Mouse (Mus musculus): Measurements from ENCODE around the gene Pde4dip.

Gene Pde4dip

GRCm38 (mm10) chr3:97803675-97804074 is 84.8 kb downstream of the Pde4dip start:
- in situ Hi-C loops (cut with MboI, MseI), result no loop called here

- in situ Hi-C loops (cut with MboI, MseI), result no loop called here
Measured at GRCm38 (mm10) chr3:97802927-97803326, 85.6 kb downstream of the Pde4dip start.

DNA sequence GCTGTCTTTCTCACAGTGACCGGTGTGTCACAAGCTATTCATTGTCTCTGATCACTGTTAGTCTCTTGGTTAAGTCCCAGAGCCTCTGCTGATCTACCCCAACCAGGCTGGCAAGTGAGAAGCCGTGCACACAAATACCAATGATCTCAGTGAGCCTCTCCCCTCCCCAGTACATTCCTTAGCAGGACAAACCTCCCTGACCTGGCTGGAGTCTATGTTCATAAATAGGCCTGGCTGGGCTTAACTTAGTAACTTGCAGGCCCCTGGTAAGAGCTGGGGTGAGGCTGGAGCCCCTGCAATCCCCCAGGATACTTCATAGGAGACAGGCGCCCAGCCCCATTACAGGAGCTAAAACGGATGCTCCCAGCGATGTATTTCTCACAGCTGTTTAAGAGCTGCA is 86.2 kb downstream of the Pde4dip start:
- in situ Hi-C loops (cut with MboI, MseI), result no loop called here

DNA sequence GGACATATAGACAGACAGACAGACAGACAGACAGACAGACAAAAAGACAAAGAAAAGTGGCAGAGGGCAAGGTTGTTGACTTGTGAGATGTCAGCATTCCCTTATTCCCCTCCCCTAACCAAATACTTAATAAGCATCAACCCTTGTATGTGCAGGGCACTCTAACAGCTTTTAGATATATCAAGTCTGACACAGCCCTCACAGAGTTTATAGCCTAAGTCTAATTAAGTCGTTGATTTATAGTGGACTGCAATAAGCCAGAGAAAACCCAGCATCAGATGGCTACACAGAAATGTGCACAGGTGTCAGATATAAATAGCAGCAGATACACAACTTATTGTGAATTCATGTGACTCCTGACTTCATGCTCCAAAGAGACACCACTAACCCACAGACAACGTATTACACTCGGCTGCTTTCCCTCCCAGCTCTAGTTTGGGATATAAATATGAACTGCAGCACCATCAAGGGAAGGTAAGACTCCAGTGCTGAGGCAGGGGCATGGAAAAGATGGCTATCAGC is 87.3 kb downstream of the Pde4dip start:
- in situ Hi-C loops (cut with MboI, MseI), result no loop called here

DNA sequence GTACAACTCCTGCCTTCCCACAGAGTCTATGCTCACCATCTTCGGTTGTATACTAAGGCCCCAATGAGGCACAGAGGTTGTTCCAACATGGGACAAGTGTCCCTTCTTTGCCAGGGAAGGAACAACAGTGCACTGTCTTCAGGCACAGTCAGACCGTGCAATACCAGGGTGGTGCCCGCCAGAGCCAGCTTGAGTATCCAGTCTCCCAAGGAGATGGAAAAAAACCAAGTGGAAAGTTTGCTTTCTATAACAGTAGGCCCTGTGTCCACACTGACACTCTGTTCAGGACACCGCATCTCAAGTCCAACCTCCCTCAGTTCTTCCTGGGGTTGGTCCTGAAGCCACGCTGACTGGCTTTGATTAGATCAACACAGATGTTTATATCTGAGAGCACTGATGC is 87.8 kb downstream of the Pde4dip start:
- in situ Hi-C loops (cut with MboI, MseI), result no loop called here

- in situ Hi-C loops (cut with MboI, MseI), result no loop called here
Measured at GRCm38 (mm10) chr3:97800004-97800403, 88.5 kb downstream of the Pde4dip start.

GRCm38 (mm10) chr3:97799267-97799666 is 89.2 kb downstream of the Pde4dip start:
- in situ Hi-C loops (cut with MboI, MseI), result no loop called here

DNA sequence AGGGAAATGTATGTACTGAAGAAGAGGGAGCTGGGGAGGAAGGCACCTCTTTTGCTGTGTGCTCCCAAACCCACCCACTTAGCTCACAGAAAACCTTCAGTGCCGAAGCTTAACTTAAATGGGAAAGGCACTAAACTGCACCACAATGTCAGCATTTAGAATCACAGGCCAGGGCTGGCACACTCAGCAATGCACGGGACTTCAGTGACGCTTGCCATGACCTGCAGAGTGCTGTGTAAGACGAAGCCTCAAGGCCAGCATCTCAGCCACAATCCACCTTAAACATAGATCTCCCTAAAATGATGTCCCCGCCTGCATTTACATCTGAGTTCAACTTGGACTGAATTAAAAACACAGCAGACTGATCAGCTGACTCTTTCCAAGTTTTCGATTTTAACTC is 91.1 kb downstream of the Pde4dip start:
- in situ Hi-C loops (cut with MboI, MseI), result no loop called here

- in situ Hi-C loops (cut with MboI, MseI), result no loop called here
Measured at GRCm38 (mm10) chr3:97793995-97794394, 94.5 kb downstream of the Pde4dip start.

DNA sequence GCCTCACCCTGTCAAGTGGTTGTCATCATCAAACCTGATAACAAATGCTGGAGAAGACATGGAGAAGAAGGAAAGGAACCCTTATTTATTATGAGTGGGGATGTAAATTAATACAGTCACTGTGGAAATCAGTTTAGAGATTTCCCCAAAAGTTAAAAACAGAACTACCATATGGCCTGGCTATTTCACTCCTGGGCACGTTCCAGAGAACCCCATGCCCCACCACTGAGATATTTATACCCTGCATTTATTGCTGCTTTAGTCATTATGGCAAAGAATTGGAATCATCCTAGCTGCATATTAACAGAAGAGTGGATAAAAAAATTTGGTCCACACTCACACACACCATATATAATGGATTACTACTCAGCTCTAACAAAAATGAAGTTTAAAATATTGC is 98.4 kb downstream of the Pde4dip start:
- in situ Hi-C loops (cut with MboI, MseI), result no loop called here

- in situ Hi-C loops (cut with MboI, MseI), result no loop called here
Measured at GRCm38 (mm10) chr3:97789317-97789716, 99.2 kb downstream of the Pde4dip start.

DNA sequence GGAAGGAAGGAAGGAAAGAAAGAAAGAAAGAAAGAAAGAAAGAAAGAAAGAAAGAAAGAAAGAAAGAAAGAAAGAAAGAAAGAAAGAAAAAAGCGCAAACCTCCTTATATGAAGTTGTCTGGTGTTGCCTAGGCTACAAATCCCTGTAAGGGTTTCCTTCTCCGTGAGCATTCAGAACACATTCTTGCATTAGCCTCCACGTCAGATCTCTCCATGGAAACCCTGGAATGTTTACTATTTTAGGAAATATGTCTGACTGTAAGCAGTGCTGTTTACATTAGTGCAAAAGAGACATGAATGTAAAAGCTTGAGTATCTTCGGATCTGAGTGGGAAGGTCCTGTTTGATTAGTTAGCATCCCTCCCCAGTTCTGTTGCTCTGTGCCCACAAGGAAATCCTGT is 112.3 kb downstream of the Pde4dip start:
- in situ Hi-C loops (cut with MboI, MseI), result loop anchor here (10.0 kb wide), 1 partner anchor 119 kb away; no protein-coding TSS in a partner anchor

- in situ Hi-C loops (cut with MboI, MseI), result loop anchor here (10.0 kb wide), 1 partner anchor 119 kb away; no protein-coding TSS in a partner anchor
Measured at GRCm38 (mm10) chr3:97775742-97776141, 112.8 kb downstream of the Pde4dip start.

GRCm38 (mm10) chr3:97774861-97775260 is 113.6 kb downstream of the Pde4dip start:
- in situ Hi-C loops (cut with MboI, MseI), result loop anchor here (10.0 kb wide), 1 partner anchor 120 kb away; no protein-coding TSS in a partner anchor

- in situ Hi-C loops (cut with MboI, MseI), result no loop called here
Measured at GRCm38 (mm10) chr3:97767771-97768762, 120.4 kb downstream of the Pde4dip start.

GRCm38 (mm10) chr3:97767041-97767770 is 121.3 kb downstream of the Pde4dip start:
- in situ Hi-C loops (cut with MboI, MseI), result no loop called here

- in situ Hi-C loops (cut with MboI, MseI), result no loop called here
Measured at GRCm38 (mm10) chr3:97766459-97766858, 122.0 kb downstream of the Pde4dip start.

DNA sequence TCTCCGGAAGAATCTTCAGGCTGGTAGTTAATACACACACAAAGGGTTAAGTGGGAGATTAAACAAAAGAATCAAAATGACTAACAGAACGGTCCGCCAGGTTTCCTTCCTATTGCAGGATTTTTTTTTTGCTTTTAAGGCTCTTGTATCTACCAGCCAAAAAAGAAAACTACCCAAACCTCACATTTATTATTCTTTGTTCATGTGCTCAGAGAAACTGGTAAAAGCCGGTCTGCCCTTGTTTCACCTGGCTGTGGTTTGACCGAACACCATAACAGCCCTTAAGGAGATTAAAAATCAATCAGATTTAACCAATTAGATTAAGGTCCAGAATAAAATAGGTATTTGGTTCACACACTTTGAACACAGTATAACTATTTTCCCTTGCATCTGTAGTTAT is 124.4 kb downstream of the Pde4dip start:
- in situ Hi-C loops (cut with MboI, MseI), result no loop called here

GRCm38 (mm10) chr3:97761951-97762350 is 126.6 kb downstream of the Pde4dip start:
- in situ Hi-C loops (cut with MboI, MseI), result no loop called here

- in situ Hi-C loops (cut with MboI, MseI), result no loop called here
Measured at GRCm38 (mm10) chr3:97761168-97761567, 127.3 kb downstream of the Pde4dip start.

- in situ Hi-C loops (cut with MboI, MseI), result no loop called here
Measured at GRCm38 (mm10) chr3:97759846-97760245, 128.7 kb downstream of the Pde4dip start.

DNA sequence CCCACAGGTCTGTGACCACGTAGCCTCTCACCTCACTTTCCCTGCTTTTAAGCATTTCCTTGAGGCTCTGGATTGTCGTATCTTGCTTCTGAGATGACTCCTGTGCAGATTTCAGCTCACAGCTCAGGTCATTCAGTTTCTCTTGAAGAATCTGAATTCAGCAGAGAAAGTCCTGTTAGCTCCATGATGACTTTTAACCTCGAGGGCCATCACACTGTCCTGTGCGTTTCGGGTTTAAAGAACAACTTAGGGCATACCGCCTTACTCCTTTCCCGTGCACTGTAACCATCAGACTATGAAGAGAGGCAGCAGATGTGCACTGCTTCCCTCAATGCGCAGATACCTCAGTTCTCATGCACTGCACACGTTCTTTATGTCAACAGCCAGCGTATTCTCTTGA is 131.0 kb downstream of the Pde4dip start:
- in situ Hi-C loops (cut with MboI, MseI), result no loop called here

Measured in T-helper 2 cell (primary cell).